Mouse (Mus musculus) macrophage (primary cell): ENCODE data around the gene Mapk8. TPM values are rescaled to one million over a fixed set of nuclear protein-coding genes. Genes with fewer than 3 reads are reported as not detected.

Source experiments
- H3K27ac ChIP-seq: fragments of 350-480 bp; formaldehyde crosslinking; 2 replicates; pipeline ENCODE4 v1.9.0; 2021
- H3K36me3 ChIP-seq: fragments of 350-480 bp; formaldehyde crosslinking; 2 replicates; pipeline ENCODE4 v1.9.0; 2021; ENCODE audit errors: inconsistent target
- H3K4me3 ChIP-seq: fragments of 350-480 bp; formaldehyde crosslinking; 2 replicates; pipeline ENCODE4 v1.9.0; 2021; ENCODE audit errors: inconsistent target
- H3K79me2 ChIP-seq: fragments of 350-480 bp; formaldehyde crosslinking; 2 replicates; pipeline ENCODE4 v1.9.0; 2021; ENCODE audit errors: inconsistent target
- WGBS: methylation state at CpG from one replicate; pipeline ENCODE4 v1.1.7; 2026; ENCODE audit warnings: inconsistent platforms; ENCODE audit not compliant: missing documents; 5-methylcytosine and 5-hydroxymethylcytosine counted together
- polyA plus RNA-seq: library from polyadenylated mRNA; stranded (reverse); fragments of 250-400 nt; gene quantifications from 3 replicates; pipeline ENCODE4 v1.2.4, GENCODE M21; 2018; ENCODE audit warnings: inconsistent platforms

Mapk8 gene
- polyA plus RNA-seq, 1 experiment from 2014 or later: 15.4 TPM

DNA sequence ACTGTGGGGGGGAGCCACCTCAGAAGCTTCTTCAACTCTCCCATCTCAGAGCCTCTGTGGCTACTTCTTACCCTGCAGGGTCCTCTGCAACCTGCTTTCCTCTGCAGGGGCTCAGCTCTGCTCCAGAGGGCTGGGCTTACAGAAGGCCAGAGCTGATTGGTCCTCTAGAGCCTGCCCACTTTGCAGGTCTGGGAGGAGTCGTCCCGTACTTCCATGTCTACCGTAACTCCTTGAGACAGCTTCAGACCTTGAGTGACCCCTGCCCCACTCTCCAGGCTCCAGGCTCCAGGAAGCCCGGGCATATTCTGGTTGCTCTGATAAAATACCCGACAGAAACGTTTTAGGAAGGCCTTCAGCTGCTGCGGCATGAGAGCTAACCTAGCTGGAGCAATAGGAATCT is 76.9 kb downstream of the Mapk8 start:
- Histone ChIP-seq H3K27ac (no peak overlapping the region), H3K4me3 (no peak overlapping the region), H3K36me3 (peaks cover 51% of the 10 kb centered on the region), H3K79me2 (no peaks in the 10 kb centered on the region)
- 27% methylated on average over 7 of the region's 7 CpGs for WGBS

DNA sequence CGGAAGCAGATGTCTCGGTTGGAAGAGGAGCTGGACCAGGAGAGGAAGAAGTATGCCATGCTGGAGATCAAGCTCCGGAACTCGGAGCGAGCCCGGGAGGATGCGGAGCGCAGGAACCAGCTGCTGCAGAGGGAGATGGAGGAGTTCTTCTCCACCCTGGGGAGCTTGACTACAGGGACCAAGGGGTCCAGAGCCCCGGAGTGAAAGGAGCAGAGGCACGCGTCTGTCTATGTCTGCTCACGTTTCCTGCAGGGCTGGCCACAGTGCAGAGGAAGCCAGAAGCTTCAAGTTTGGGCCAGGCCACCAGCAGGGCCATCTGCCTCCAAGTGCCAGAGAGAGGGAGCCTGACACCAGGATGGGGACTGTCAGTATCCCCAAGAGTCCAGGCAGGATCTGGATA is 77.6 kb downstream of the Mapk8 start:
- H3K79me2 ChIP-seq: no peaks in the 10 kb centered on the region
- WGBS: 80% methylated on average over 12 of the region's 12 CpGs
- peaks cover 58% of the 10 kb centered on the region for H3K36me3 ChIP-seq
- H3K4me3 ChIP-seq: no peak overlapping the region
- H3K27ac ChIP-seq: no peak overlapping the region

DNA sequence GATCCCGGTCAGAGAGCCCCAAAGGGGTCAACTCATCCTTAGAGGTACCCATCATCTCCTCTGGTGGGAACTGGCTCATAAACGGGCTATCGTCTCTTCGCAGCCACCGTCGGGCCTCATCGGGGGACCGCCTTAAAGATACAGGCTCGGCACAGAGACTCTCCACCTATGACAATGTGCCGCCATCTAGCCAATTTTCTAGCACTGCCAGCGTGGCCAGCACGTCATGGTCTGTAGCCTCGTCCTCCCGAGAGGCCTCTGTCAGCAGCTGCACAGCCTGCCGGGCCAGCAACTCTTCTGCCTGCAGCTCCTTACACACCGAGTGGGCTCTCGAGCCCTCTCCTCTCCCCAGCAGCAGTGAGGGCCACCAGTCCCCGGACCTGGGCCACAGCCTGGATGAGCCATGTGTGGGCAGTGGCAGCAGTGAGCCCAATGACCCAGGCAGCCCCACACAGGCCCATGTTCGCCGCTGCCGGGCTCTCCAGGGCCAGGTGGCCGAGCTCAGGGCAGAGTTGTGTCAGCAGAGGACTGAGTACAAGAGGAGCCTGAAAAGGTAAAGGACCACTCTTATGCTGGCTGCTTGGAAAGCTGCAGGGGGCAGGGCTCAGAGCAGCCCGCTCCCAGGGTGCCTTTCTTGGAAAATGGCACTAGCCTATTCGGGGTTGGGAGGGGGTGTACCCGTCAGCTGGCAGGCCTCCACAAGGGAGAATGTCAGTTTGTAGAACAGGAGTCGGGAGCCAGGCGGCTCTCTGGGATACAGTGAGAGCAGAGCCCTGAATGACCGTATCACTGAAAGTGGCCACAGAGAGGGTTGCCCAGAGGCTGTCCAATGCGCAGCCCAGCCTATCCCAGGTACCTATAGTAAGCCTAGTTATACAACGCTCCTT is 79.8 kb downstream of the Mapk8 start:
- Histone ChIP-seq H3K27ac (no peak overlapping the region), H3K4me3 (no peak overlapping the region), H3K36me3 (peaks cover 80% of the 10 kb centered on the region), H3K79me2 (no peaks in the 10 kb centered on the region)
- WGBS: 95% methylated on average over 30 of the region's 30 CpGs

DNA sequence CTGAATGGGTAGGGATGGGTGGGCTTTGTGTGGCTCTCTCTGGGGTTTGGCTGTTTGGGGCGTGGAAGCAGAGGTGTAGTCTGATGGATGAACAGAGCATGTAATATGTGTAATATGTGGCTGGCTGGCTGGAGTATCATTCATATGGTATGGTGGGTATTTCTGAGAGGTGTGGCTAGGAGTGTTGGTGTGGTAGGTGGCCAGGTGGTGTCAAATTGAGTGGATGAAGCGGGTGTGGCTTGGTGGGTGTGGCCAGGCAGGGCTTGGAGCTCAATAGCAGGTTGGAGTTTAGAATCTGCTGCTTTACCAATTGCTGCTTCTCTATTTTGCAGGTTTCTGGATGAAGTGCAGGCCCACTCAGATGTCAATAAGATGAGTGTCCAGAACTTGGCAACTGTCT is 82.9 kb downstream of the Mapk8 start:
- no peak overlapping the region for H3K4me3 ChIP-seq
- no peaks in the 10 kb centered on the region; the same call in 1 of the 2 replicates for H3K79me2 ChIP-seq
- H3K36me3 ChIP-seq: peaks cover 94% of the 10 kb centered on the region
- H3K27ac ChIP-seq: no peak overlapping the region
- WGBS: 100% methylated on average over 2 of the region's 2 CpGs

DNA sequence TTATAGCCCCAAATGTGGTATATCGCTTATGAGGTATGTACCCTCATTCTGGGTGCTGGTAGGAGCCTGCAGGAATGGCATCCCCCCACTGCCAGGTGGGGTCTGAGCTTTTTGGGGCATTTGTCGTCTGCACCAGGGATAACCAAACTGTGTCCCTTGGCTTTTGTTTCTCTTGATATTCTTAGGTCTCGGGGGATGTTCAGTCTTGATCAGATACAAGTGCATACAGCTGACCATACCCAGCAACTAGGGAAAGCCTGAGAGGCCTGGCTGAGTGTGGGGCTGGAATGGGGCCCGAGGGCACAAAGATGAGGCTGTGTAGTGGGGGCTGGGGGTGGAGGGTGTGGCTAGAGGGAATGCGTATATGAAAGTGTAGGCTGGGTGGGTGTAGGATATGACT is 83.3 kb downstream of the Mapk8 start:
- Histone ChIP-seq H3K27ac (no peak overlapping the region), H3K4me3 (no peak overlapping the region), H3K36me3 (peaks cover 94% of the 10 kb centered on the region), H3K79me2 (no peaks in the 10 kb centered on the region; the same call in 1 of the 2 replicates)
- 92% methylated on average over 4 of the region's 5 CpGs for WGBS

DNA sequence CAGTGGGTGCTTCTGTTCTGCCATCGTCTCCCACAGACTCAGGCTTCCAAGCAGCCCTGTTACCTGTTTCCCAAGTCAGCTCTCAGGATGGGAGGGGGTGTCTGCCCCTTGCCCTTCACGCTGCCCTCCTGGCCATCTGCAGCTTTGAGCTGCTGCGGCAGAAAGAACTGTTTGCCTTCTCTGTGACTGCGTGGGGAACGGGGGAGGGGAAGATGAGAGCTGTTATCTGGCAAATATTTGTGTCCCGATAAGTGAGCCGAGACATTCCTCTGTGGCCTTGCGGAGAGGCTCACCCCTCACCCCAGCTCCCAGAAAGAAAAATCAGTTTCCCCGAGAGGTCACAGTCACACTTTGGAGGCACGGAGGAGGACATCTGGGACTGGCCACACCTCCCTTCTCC is 84.2 kb downstream of the Mapk8 start:
- peaks cover 3% of the 10 kb centered on the region; the same call in 1 of the 2 replicates for H3K79me2 ChIP-seq
- H3K27ac ChIP-seq: no peak overlapping the region
- H3K4me3 ChIP-seq: no peak overlapping the region
- peaks cover 88% of the 10 kb centered on the region for H3K36me3 ChIP-seq
- WGBS: 62% methylated on average over 10 of the region's 10 CpGs

DNA sequence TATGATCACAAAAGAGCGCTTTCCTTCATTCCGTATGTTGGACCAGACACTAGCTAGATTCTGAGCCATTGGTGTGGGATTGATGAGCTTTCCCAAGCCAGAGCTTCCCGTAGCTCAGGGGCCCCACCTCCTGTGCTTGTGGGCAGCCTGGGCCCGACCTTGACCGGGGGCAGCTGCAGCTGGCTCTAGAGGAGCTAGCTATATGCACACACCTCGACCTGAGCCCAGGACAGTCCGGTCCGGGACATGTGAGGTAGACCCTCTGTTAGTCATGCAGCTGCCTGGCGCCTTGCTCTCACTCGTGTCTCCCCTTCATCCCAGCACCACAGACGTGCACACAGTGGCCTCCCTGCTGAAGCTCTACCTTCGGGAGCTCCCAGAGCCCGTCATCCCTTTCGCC is 84.8 kb downstream of the Mapk8 start:
- H3K4me3 ChIP-seq: no peak overlapping the region
- H3K27ac ChIP-seq: no peak overlapping the region
- WGBS: 72% methylated on average over 14 of the region's 14 CpGs
- peaks cover 9% of the 10 kb centered on the region; the same call in 1 of the 2 replicates for H3K79me2 ChIP-seq
- peaks cover 82% of the 10 kb centered on the region for H3K36me3 ChIP-seq

DNA sequence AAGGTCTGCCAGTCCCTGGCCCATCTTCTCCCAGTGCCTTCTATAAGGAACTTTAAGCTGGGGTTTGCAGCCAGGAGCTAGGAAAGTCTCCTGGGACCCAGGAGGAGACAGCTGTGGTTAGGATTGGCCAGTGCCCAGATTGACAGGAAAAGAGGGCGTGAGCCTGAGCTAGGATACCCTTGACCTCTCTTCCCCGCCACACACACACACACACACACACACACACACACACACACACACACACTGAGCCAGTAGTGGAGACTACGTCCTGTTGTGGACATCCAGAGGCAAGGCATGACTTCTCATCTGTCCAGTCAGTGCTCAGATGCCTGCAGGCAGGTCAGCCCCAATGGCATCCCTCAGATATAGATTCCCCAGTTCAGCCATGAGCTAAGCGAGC is 85.4 kb downstream of the Mapk8 start:
- Histone ChIP-seq H3K79me2 (peaks cover 15% of the 10 kb centered on the region; the same call in 1 of the 2 replicates), H3K27ac (no peak overlapping the region), H3K4me3 (no peak overlapping the region), H3K36me3 (peaks cover 77% of the 10 kb centered on the region)
- WGBS: 74% methylated on average over 4 of the region's 4 CpGs

DNA sequence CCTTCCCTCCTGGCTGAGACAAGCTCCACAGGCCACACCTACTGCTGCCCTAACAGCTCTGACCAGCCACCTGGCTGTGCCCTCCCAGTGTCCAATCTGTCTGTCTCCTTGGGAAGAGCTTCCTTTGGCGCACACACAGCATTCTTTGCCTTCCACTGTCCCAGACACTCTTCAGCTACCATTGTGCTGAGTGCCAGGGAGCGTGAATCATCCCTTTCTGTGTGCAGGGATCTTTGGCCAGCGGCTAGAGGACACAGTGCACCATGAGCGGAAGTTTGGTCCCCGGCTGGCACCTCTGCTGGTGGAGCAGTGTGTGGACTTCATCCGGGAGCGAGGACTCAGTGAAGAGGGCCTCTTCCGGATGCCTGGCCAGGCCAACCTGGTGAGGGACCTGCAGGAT is 88.1 kb downstream of the Mapk8 start:
- no peak overlapping the region for H3K4me3 ChIP-seq
- no peak overlapping the region for H3K27ac ChIP-seq
- peaks cover 51% of the 10 kb centered on the region; the same call in 1 of the 2 replicates for H3K36me3 ChIP-seq
- H3K79me2 ChIP-seq: peaks cover 41% of the 10 kb centered on the region; the same call in 1 of the 2 replicates
- WGBS: 94% methylated on average over 8 of the region's 8 CpGs

DNA sequence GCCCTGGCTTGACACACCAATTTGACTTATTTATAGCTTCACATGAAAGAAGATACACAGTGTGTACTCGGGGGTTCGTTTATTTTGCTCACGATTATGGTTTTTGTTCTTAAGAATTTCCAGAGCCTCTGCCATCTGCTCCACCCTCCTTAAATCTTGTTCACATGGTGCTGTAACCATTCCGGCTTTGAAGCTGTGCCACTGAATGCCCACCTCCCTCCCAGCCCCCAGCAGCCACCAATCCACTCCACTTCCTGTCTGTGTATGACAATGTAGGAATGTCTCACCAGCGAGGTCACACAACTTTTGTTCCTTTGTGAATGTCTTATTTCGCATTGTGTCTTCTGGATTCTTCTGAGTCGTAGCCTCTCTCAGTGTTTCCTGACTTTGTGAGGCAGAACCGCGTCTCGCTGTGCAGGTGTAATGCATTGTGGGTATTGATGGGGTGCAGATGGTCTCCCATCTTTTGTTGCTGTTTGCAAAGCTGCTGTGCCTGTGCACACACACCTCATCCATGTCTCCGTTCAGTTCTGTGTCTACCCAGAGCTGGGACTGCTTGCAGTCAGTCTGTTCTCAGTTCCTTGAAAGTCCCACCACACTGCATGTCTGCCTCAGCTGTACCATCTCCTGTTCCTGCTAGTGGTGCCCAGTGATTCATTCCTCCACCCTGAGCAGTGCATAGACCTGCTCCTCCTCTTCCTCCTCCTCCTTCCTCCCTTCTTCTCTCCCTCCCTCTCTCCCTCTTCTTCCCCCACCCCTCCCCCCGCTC is 89.2 kb downstream of the Mapk8 start:
- no peak overlapping the region for H3K27ac ChIP-seq
- peaks cover 40% of the 10 kb centered on the region; the same call in 1 of the 2 replicates for H3K36me3 ChIP-seq
- H3K4me3 ChIP-seq: no peak overlapping the region
- WGBS: 41% methylated on average over 11 of the region's 12 CpGs
- H3K79me2 ChIP-seq: peaks cover 52% of the 10 kb centered on the region; the same call in 1 of the 2 replicates

DNA sequence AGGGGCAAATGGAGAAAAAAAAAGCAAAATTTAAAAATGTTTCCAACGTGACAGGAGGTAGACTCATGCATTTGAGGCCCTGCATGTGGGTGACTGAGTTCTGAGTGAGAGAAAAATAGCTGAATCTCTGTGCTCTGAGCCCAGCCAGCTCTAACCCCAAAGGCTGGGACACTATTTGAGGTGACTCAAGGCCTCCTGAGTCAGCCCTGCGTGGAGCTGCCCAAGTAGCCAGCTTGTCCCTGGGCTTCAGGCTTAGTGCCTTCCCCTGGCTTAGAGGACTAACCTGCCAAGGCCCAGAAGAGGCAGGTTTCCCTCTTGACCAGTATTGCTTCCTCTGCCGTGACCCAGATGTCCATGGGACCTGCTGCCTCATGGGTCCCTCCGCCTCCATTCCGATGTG is 91.7 kb downstream of the Mapk8 start:
- Histone ChIP-seq H3K4me3 (no peak overlapping the region), H3K79me2 (peaks cover 73% of the 10 kb centered on the region), H3K27ac (no peak overlapping the region), H3K36me3 (peaks cover 17% of the 10 kb centered on the region; the same call in 1 of the 2 replicates)
- WGBS: 84% methylated on average over 5 of the region's 5 CpGs

DNA sequence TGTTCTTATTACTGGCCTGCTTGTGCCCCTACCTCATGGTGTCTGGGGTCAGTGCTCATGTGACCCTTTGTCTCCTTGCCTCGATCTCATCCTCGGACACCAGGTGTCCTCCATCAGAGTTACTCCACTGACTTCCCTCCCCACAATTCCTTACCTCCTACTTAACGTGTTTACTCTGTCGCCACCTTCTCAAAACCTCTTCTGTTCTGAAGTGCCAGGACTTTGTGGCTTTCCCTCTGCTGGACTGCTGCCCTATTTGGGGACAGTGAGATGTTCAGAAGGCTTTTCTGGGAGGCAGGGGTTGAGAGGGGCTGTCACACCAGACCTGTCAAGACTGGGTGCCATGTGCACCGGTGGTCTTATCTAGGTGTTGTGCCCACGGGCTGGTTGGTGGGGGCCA is 94.1 kb downstream of the Mapk8 start:
- peaks cover 93% of the 10 kb centered on the region for H3K79me2 ChIP-seq
- 96% methylated on average over 6 of the region's 6 CpGs for WGBS
- no peak overlapping the region for H3K4me3 ChIP-seq
- no peak overlapping the region for H3K27ac ChIP-seq
- 0 out of 2 replicates have a peak, but pooled peaks cover 4% of the 10 kb centered on the region for H3K36me3 ChIP-seq

DNA sequence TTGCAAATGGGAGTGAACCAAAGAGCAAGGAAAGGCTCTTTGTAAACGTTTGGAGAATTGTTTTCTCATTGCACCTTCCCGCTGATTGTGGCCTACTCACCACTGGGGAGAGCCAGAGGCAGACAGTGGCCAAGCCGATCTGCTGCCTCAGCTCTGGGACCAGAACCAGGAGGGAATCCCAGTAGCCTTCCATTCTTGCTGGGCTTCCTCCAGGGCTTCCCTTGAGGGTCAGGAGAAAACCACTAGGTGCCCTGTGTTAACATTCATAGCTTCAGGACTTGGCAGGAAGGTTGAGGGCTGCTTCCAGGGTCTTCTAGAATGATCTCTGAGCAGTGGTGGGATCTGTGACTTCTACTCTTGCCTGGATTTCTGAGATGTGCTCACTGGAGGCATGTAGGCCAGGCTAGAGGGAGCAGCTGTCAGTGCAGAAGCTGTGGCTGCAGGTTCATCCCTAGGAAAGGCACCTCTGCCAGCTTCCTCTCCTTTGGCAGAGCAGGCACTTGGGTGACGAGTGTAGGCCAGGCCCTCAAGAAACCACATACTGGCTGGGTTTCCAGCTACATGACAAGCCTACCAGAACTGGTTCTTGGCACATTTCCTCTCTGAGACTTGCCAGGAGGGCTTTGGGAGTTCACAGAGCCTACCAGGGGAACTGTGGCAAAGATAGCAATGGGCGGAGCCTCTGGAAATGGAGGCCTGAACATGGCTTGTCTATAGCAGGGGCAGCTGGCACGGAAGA is 94.8 kb downstream of the Mapk8 start:
- Histone ChIP-seq H3K4me3 (no peak overlapping the region), H3K79me2 (peaks cover 95% of the 10 kb centered on the region), H3K36me3 (0 out of 2 replicates have a peak, but pooled peaks cover 4% of the 10 kb centered on the region), H3K27ac (no peak overlapping the region)
- 84% methylated on average over 6 of the region's 6 CpGs for WGBS

DNA sequence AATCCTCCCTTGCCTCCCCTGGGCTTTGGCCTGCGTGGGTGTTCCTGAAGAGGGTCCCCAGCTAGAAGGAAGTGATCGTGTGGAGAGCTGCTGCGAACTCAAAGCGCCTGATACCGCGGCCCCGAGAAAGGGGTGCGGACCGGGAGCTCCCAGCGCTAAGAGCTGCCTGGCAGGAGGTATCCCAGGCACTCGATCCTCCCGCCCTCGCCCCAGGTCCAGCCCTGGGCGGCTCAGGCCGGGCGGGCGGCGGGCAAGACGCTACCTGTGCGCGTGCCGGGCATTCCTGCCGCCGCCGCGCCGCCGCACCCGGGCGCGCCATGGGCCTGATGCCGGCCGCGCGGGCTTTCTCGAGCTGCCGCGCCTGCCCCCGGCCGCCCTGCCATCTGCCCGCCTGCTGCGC is 95.9 kb downstream of the Mapk8 start:
- peaks cover 94% of the 10 kb centered on the region for H3K79me2 ChIP-seq
- H3K4me3 ChIP-seq: no peak overlapping the region
- WGBS: 29% methylated on average over 42 of the region's 42 CpGs
- H3K36me3 ChIP-seq: 0 out of 2 replicates have a peak, but pooled peaks cover 4% of the 10 kb centered on the region
- no peak overlapping the region for H3K27ac ChIP-seq
